Mouse (Mus musculus) neural tube, embryonic 14.5 days (tissue): ENCODE results near the gene Katnbl1. TPM values are rescaled to one million over a fixed set of nuclear protein-coding genes. Genes with fewer than 3 reads are reported as not detected.

Experiments used
- ATAC-seq: fragments of 200-750 bp; cut with Nextera tagmentation; 2 replicates; pipeline ENCODE4 v1.8.0; 2017; ENCODE audit warnings: low read depth, mild to moderate bottlenecking, moderate TSS enrichment, moderate library complexity
- H3K27ac ChIP-seq: fragments of 300-500 bp; sonication (generic); 2 replicates; pipeline ENCODE4 v1.5.1; 2014; ENCODE audit warnings: low read depth, mild to moderate bottlenecking, control low read depth, low read length, moderate library complexity, mixed read lengths
- H3K27me3 ChIP-seq: fragments of 300-500 bp; sonication (generic); 2 replicates; pipeline ENCODE4 v1.6.1; 2014; ENCODE audit warnings: low read length; ENCODE audit not compliant: control insufficient read depth, insufficient read depth
- H3K36me3 ChIP-seq: fragments of 300-500 bp; sonication (generic); 2 replicates; pipeline ENCODE4 v1.6.1; 2014; ENCODE audit warnings: low read length, mixed read lengths; ENCODE audit not compliant: control insufficient read depth, insufficient read depth
- H3K4me1 ChIP-seq: fragments of 300-500 bp; sonication (generic); 2 replicates; pipeline ENCODE4 v1.6.1; 2014; ENCODE audit warnings: low read length; ENCODE audit not compliant: control insufficient read depth, insufficient read depth
- H3K4me2 ChIP-seq: fragments of 300-500 bp; sonication (generic); 2 replicates; pipeline ENCODE4 v1.6.1; 2014; ENCODE audit warnings: mild to moderate bottlenecking, low read depth, low read length, control low read depth
- H3K4me3 ChIP-seq: fragments of 300-500 bp; sonication (generic); 2 replicates; pipeline ENCODE4 v1.5.1; 2014; ENCODE audit warnings: low read depth, low read length, control low read depth, mixed read lengths
- H3K9ac ChIP-seq: fragments of 300-500 bp; sonication (generic); replicated peaks from 2 replicates; pipeline ENCODE4 v1.6.1; 2014; ENCODE audit warnings: low read depth, mild to moderate bottlenecking, control low read depth, low read length, mixed read lengths
- H3K9me3 ChIP-seq: fragments of 300-500 bp; sonication (generic); 2 replicates; pipeline ENCODE4 v1.6.1; 2016; ENCODE audit warnings: low read length; ENCODE audit not compliant: control insufficient read depth
- WGBS: fragments of 180-500 bp; shearing (Covaris S2); extraction: QIAGEN DNeasy Blood & Tissue Kit; methylation state at CpG from one replicate; pipeline ENCODE4 v1.1.7; 2014; 5-methylcytosine and 5-hydroxymethylcytosine counted together
- polyA plus RNA-seq: library from polyadenylated mRNA; unstranded; fragments of >200 nt; fragmentation: Nextera tagmentation; extraction: Ambion mirVana; gene quantifications from 2 replicates; pipeline ENCODE4 v1.2.1, GENCODE M21; 2014

Katnbl1 gene
- 37.7 and 38.4 TPM in 2 replicates for polyA plus RNA-seq

GRCm38 (mm10) chr2:112378973-112379898 is at the start of gene Katnbl1:
Gene Katnbl1, plus strand, starts transcription at chr2:112379211.
- Histone ChIP-seq H3K27me3 (no peaks in the 10 kb centered on the region), H3K4me3 (peak within 1 kb of the TSS; percentile 93), H3K27ac (peak within 1 kb of the TSS; percentile 65), H3K9ac (peak within 1 kb of the TSS; percentile 98), H3K4me1 (peaks cover 9% of the 10 kb centered on the region), H3K9me3 (no peaks in the 10 kb centered on the region), H3K4me2 (peak within 1 kb of the TSS; percentile 78), H3K36me3 (no peaks in the 10 kb centered on the region)
- peak; percentile 99 for ATAC-seq
- under 1% methylated on average over 59 of the region's 72 CpGs for WGBS

DNA sequence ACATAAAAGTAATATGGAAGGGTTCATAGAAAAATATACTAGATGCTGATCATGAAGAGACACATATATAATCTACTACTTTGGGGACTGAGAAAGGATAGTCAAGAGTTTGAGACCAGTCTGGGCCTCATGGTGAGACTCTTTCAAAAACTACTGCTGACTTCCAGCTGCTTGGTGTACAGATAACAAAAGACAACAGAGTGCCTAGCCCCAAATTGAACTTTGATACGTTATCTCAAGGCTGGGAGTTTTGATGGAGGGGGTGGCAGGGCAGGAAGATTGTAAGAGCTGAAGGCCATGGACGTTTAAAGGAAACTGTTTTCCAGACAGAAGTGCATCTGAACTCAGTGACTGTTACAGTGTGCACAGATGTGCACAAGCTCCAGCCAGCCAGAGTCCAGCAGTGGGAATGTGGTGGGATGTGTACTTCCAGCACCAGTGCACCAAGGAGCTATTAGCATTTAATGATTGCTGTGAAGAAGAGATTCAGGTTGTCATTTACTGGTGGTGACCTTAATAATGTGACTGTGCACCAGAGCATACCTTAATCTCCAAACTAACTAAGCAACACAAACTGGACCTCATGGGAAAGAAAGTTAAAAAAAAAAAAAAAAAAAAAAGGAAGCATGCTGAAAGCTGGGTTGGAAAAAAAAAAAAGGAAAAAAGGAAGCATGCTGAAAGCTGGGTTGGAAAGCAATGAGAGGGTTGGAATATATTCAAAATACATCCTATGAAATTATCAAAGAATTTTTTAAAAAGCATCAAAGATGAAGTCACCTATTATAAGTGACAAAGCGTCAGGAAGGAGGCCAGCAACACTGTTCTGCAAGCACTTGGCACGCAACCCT is 46.7 kb upstream of the Katnbl1 start:
- Histone ChIP-seq H3K9me3 (no peaks in the 10 kb centered on the region), H3K4me1 (no peaks in the 10 kb centered on the region), H3K36me3 (no peaks in the 10 kb centered on the region), H3K9ac (no peak overlapping the region), H3K4me2 (no peak overlapping the region), H3K27me3 (no peaks in the 10 kb centered on the region), H3K4me3 (no peak overlapping the region), H3K27ac (no peak overlapping the region)
- no peak for ATAC-seq
- WGBS = 79% methylated on average over 4 of the region's 4 CpGs

GRCm38 (mm10) chr2:112337211-112337610 is 41.8 kb upstream of the Katnbl1 start:
- no peaks in the 10 kb centered on the region for H3K4me1 ChIP-seq
- ATAC-seq = no peak
- no peak overlapping the region for H3K4me3 ChIP-seq
- H3K9ac ChIP-seq = no peak overlapping the region
- H3K36me3 ChIP-seq = peaks cover 8% of the 10 kb centered on the region; the same call in 1 of the 2 replicates
- H3K4me2 ChIP-seq = no peak overlapping the region
- H3K9me3 ChIP-seq = no peaks in the 10 kb centered on the region
- 94% methylated on average over 6 of the region's 6 CpGs for WGBS
- H3K27ac ChIP-seq = no peak overlapping the region
- no peaks in the 10 kb centered on the region for H3K27me3 ChIP-seq

GRCm38 (mm10) chr2:112339736-112340135 is 39.3 kb upstream of the Katnbl1 start:
- H3K4me2 ChIP-seq = no peak overlapping the region
- no peak overlapping the region for H3K9ac ChIP-seq
- H3K27me3 ChIP-seq = no peaks in the 10 kb centered on the region
- no peaks in the 10 kb centered on the region for H3K4me1 ChIP-seq
- 91% methylated on average over 2 of the region's 2 CpGs for WGBS
- no peak overlapping the region for H3K27ac ChIP-seq
- no peak for ATAC-seq
- H3K9me3 ChIP-seq = no peaks in the 10 kb centered on the region
- H3K36me3 ChIP-seq = peaks cover 16% of the 10 kb centered on the region; the same call in 1 of the 2 replicates
- no peak overlapping the region for H3K4me3 ChIP-seq

DNA sequence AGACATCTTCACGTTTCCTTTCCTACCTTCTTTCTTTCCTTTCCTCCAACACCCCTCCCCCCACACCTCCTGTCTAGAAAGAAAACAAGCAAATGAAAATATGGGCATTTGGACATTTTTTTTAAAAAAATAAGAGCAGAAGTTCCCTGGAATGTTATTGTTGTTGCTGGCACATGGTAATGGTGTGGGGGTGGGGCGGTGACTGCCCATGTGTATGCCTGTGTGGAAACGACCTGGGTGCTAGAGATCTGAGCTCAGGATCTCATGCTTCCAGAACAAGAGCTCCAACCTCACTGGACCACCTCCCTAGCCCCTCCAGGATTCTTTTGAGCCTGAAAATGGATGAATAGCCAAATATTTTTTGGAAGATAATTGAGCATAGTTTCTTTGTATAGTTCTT is 37.9 kb upstream of the Katnbl1 start:
- H3K27me3 ChIP-seq = no peaks in the 10 kb centered on the region
- no peaks in the 10 kb centered on the region for H3K4me1 ChIP-seq
- H3K9ac ChIP-seq = no peak overlapping the region
- H3K27ac ChIP-seq = no peak overlapping the region
- no peak overlapping the region for H3K4me2 ChIP-seq
- no peaks in the 10 kb centered on the region for H3K9me3 ChIP-seq
- no peak for ATAC-seq
- no peak overlapping the region for H3K4me3 ChIP-seq
- 79% methylated on average over 3 of the region's 3 CpGs for WGBS
- peaks cover 16% of the 10 kb centered on the region; the same call in 1 of the 2 replicates for H3K36me3 ChIP-seq

DNA sequence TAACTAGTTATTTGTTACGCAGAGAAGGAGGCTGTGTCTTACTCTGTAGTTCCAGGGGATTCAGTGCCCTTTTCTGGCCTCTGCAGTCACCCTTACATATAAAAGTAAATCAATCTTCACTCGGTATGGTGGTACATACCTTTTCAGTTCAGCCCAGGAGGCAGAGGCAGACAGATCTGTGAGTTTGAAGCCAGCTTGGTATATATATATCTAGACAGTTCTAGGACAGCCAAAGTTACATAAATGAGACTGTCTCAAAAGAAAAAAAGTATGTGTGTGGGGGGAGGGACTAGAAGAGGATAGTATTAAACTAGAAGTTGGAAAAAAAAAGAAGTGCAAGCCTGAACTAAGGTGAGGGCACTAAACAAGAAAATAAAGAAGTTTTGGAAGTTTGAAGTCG is 30.8 kb upstream of the Katnbl1 start:
- Histone ChIP-seq H3K4me2 (no peak overlapping the region), H3K4me3 (no peak overlapping the region), H3K27me3 (no peaks in the 10 kb centered on the region), H3K4me1 (no peaks in the 10 kb centered on the region), H3K27ac (no peak overlapping the region), H3K9me3 (no peaks in the 10 kb centered on the region), H3K36me3 (peaks cover 29% of the 10 kb centered on the region), H3K9ac (no peak overlapping the region)
- WGBS = 89% methylated on average over 3 of the region's 3 CpGs
- no peak for ATAC-seq

DNA sequence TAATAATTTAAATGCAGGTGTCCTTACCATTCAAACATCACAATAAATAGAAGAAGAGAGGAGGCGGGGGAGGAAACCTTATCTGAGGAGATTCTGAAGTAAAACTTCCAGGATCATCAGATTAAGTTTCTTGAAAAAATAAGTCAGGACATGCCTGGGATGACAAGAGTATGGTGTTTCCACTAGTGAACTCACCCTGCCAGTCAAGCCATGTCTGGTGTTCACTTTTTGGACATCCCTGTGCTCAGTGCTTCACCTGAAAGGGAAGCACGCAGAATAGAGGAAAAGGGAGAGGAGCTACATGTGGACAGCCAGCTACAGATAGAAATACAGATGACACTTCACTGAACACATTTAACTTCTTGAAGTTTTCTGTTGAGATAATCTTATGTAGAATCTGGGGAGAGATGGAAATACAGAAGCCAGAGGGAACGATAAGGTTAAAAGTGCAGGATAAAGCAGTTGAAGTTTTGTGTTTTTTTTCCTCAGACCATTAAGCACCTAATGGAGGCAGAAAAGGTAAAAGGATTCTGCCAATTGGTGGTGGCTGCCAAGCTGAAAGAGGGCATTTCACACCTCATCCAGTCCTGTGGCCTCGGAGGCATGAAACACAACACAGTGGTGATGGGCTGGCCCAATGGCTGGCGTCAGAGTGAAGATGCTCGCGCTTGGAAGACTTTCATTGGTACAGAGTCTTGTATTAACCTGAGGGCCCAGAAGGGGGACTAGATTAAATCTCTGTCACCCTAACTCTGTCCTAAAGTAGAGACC is 25.1 kb upstream of the Katnbl1 start:
- no peaks in the 10 kb centered on the region for H3K27me3 ChIP-seq
- ATAC-seq = no peak
- no peak overlapping the region for H3K9ac ChIP-seq
- H3K9me3 ChIP-seq = no peaks in the 10 kb centered on the region
- H3K36me3 ChIP-seq = peaks cover 50% of the 10 kb centered on the region
- no peak overlapping the region for H3K27ac ChIP-seq
- H3K4me3 ChIP-seq = no peak overlapping the region
- H3K4me2 ChIP-seq = no peak overlapping the region
- WGBS = 88% methylated on average over 7 of the region's 7 CpGs
- H3K4me1 ChIP-seq = no peaks in the 10 kb centered on the region

DNA sequence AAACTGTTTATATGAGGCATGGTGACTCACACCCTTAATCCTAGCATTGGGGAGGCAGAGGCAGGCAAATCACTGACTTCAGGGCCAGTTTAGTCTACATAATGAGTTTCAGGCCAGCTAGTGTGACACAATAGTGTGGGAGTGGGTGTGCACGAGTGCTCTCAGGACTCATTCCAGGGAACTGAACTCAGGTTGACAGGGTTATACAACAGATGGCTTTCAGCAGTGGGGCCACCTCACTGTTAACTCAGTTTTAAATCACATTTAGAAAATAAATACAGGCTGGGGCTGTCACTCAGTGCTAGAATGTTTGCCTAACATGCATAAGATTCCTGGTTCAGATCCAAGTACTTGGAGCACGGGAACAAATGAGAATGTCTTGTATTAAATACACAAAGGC is 19.4 kb upstream of the Katnbl1 start:
- WGBS = 81% methylated on average over 2 of the region's 2 CpGs

More for the DNA sequence above, 19.4 kb upstream of the Katnbl1 start:
- no peak overlapping the region for H3K4me3 ChIP-seq
- no peaks in the 10 kb centered on the region for H3K27me3 ChIP-seq
- no peaks in the 10 kb centered on the region for H3K4me1 ChIP-seq
- ATAC-seq = no peak
- H3K27ac ChIP-seq = no peak overlapping the region
- H3K4me2 ChIP-seq = no peak overlapping the region
- peaks cover 56% of the 10 kb centered on the region for H3K36me3 ChIP-seq
- H3K9ac ChIP-seq = no peak overlapping the region
- H3K9me3 ChIP-seq = no peaks in the 10 kb centered on the region
